Mouse (Mus musculus) ES-Bruce4 (cell line): ENCODE results near the gene Tekt4. TPM values are rescaled to one million over a fixed set of nuclear protein-coding genes. Genes with fewer than 3 reads are reported as not detected.

ENCODE experiments used
- H3K27ac ChIP-seq: 2 replicates; pipeline ENCODE4 v1.5.1; 2012; ENCODE audit warnings: low read length, inconsistent platforms; ENCODE audit not compliant: insufficient read depth
- H3K27me3 ChIP-seq: 2 replicates; pipeline ENCODE4 v1.6.1; 2012; ENCODE audit warnings: mild to moderate bottlenecking, low read length, inconsistent platforms; ENCODE audit not compliant: control insufficient read depth, poor library complexity, insufficient read depth, severe bottlenecking
- H3K36me3 ChIP-seq: 2 replicates; pipeline ENCODE4 v1.6.1; 2012; ENCODE audit warnings: inconsistent platforms, mild to moderate bottlenecking, low read length, moderate library complexity; ENCODE audit not compliant: control insufficient read depth, poor library complexity, insufficient read depth, severe bottlenecking
- H3K4me1 ChIP-seq: one replicate; pipeline ENCODE4 v1.8.1; 2011; ENCODE audit warnings: low read length; ENCODE audit not compliant: control insufficient read depth, insufficient read depth
- H3K4me3 ChIP-seq: 2 replicates; pipeline ENCODE4 v1.5.1; 2011; ENCODE audit warnings: low read depth, mild to moderate bottlenecking, low read length
- H3K9ac ChIP-seq: 2 replicates; pipeline ENCODE4 v1.6.1; 2012; ENCODE audit warnings: low read depth, mild to moderate bottlenecking, inconsistent platforms; ENCODE audit not compliant: poor library complexity, severe bottlenecking
- H3K9me3 ChIP-seq: replicated peaks from 2 replicates; pipeline ENCODE4 v1.6.1; 2012; ENCODE audit warnings: mild to moderate bottlenecking, low read length, inconsistent platforms; ENCODE audit not compliant: control insufficient read depth, poor library complexity, insufficient read depth, severe bottlenecking
- CTCF ChIP-seq: IDR thresholded peaks from one replicate; pipeline ENCODE4 v1.8.1; 2011; ENCODE audit warnings: low read depth, low read length
- EP300 ChIP-seq: IDR thresholded peaks from 2 replicates; pipeline ENCODE4 v1.6.1; 2011; ENCODE audit warnings: low read depth, low read length; ENCODE audit not compliant: insufficient read depth
- POLR2A ChIP-seq: IDR thresholded peaks from one replicate; pipeline ENCODE4 v1.8.1; 2011; ENCODE audit warnings: low read length; ENCODE audit not compliant: insufficient read depth
- polyA plus RNA-seq: library from polyadenylated mRNA; stranded (reverse); fragments of >200 nt; gene quantifications from 2 replicates; pipeline ENCODE4 v1.2.4, GENCODE M21; 2011; ENCODE audit warnings: low read depth; ENCODE audit not compliant: missing spikeins, insufficient read depth, insufficient read length

Gene Tekt4
- polyA plus RNA-seq, 1 experiment, result not detected

DNA sequence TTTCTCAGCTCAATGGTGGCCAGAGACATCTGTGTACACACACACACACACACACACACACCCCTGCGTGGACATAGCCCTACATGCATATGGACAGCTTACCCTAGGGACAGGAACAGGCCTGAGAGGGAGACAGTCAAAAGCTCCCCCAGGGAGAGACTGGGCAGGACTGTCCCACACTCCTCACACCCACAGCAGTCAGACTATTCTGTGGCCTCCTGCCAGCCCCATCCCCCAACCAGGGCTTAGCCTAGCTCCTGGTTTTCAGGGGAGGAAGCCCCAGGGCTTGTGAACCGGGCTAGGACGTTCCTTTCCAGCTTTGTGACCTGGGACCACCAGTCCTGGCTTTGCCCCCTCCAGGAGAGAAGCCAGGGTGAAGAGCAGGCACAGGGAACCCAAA lies 38.2 kb upstream of the Tekt4 start:
- no peak overlapping the region for H3K4me3 ChIP-seq
- H3K9ac ChIP-seq, result no peak overlapping the region
- H3K4me1 ChIP-seq, result no peaks in the 10 kb centered on the region

DNA sequence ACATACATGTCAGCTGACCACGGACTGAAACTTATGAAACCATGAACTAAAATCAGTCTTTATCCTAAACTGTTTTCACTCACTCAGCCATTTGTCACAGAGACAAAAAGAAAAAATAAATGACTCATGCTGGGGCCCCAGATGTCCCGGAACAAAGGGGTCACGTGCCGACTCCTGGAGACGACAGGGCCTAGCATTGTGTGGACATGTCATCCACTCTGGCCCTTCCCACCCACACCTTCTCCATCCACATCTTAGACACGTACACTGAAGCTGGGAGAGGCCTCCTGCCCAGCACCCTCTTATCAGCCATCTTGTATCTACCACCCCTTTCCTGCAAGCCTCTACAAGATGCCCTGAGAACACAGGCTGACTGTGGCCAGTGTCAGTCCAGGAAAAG lies 36.4 kb upstream of the Tekt4 start:
- TF ChIP-seq EP300 (no peak), POLR2A (no peak), CTCF (no peak)

More for the DNA sequence above, 38.2 kb upstream of the Tekt4 start:
- H3K27me3 ChIP-seq, result no peaks in the 10 kb centered on the region
- no peak overlapping the region for H3K27ac ChIP-seq
- H3K36me3 ChIP-seq, result no peaks in the 10 kb centered on the region
- TF ChIP-seq POLR2A (no peak), CTCF (no peak)
- no peaks in the 10 kb centered on the region for H3K9me3 ChIP-seq

DNA sequence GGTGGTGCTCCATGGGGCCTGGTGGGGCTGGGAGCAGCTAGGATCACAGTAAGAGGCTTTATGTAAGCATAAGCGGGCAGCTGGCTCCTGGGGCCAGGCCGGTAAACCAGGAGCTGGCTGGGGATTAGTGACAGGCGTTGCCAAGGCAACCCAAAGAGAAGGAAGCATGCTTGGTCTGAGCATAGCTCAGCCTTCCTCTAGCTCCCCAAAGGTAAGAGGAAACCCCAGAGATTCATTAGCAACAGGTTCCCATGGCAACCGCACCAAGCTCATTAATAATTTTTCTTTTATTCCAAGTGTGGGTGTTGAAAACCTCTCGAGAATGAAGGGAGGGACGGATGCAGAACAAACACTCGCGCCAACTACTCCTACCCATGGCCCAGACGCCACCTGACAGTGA lies 35.5 kb upstream of the Tekt4 start:
- H3K9me3 ChIP-seq, result no peaks in the 10 kb centered on the region
- no peak for TF ChIP-seq POLR2A
- no peak for TF ChIP-seq CTCF
- no peak for TF ChIP-seq EP300
- H3K4me3 ChIP-seq, result no peak overlapping the region
- H3K36me3 ChIP-seq, result no peaks in the 10 kb centered on the region
- H3K27me3 ChIP-seq, result no peaks in the 10 kb centered on the region
- H3K9ac ChIP-seq, result no peak overlapping the region
- no peak overlapping the region for H3K27ac ChIP-seq
- no peaks in the 10 kb centered on the region for H3K4me1 ChIP-seq

More for the DNA sequence above, 36.4 kb upstream of the Tekt4 start:
- H3K4me1 ChIP-seq, result no peaks in the 10 kb centered on the region
- no peak overlapping the region for H3K4me3 ChIP-seq
- H3K27ac ChIP-seq, result no peak overlapping the region
- H3K36me3 ChIP-seq, result no peaks in the 10 kb centered on the region
- H3K9me3 ChIP-seq, result no peaks in the 10 kb centered on the region
- no peaks in the 10 kb centered on the region for H3K27me3 ChIP-seq
- H3K9ac ChIP-seq, result no peak overlapping the region

DNA sequence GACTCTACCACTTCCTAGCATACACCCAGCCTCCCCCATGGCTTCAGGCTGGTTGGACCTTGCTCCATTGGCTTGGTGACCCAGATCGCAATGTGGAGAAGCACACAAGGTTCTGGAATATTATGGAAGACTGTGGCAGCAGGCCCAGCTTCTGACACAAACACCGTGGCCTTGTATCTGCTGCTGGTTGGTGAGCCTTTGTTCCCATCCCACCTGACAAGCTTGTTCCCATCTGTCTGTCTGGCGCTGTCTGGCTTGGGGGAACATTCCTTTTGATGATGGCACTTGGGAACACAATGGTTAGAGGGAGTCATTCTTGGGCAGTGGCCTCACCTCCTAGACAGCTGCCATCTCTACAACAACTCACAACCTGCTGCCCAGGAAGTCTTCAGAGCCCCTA lies 33.4 kb upstream of the Tekt4 start:
- Histone ChIP-seq H3K27ac (no peak overlapping the region), H3K9ac (no peak overlapping the region), H3K4me1 (no peaks in the 10 kb centered on the region), H3K27me3 (no peaks in the 10 kb centered on the region), H3K36me3 (no peaks in the 10 kb centered on the region), H3K9me3 (no peaks in the 10 kb centered on the region), H3K4me3 (no peak overlapping the region)
- TF ChIP-seq POLR2A, result no peak
- no peak for TF ChIP-seq CTCF
- no peak for TF ChIP-seq EP300

DNA sequence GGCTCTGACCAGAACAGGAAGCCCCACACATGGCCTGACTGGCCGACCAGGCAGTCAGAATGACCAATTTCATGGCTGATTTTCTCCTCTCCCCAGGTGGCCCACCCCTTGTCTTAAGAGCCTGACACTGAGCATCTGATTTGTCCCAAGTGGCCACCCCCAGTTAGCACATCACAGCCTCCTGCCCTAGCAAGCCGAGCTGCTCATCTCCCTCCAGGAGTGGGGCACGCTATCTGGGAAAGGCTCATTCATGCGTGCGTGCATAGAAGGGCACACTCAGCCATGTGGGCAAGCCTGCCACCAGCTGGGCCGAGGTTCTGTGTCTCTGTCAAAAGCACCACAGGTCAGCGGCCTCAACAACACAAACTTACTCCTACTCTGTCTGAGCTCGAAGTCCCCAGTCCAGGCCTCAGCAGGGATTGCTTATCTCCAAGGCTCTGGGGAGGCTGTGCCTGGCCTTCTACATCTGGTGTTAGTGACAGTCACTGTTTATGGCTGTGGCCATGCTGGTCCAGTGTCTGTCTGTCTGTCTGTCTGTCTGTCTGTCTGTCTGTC lies 29.8 kb upstream of the Tekt4 start:
- no peaks in the 10 kb centered on the region for H3K36me3 ChIP-seq
- TF ChIP-seq EP300 (no peak), POLR2A (no peak), CTCF (no peak)
- H3K4me3 ChIP-seq, result no peak overlapping the region
- H3K9me3 ChIP-seq, result no peaks in the 10 kb centered on the region
- H3K9ac ChIP-seq, result no peak overlapping the region
- no peaks in the 10 kb centered on the region for H3K27me3 ChIP-seq
- no peaks in the 10 kb centered on the region for H3K4me1 ChIP-seq
- no peak overlapping the region for H3K27ac ChIP-seq

DNA sequence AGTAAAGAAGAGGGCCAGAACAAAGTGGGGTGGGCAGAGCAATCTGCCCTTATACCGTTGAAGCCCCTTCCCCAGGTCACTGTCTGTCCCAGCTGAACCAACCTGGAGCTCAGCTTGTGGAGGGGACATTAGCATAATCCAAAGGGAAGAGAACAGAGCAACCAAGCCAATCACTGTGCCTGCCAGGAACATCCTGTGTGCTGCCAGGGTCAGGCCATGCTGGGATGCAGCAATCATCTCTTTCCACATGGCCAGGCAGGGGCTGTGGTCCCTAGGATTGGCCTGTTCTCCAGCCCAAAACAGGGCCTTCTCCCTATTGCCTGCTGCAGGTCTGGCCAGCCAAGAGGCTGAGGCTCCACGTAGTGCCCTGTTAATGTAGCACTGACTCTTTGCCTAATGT lies 28.4 kb upstream of the Tekt4 start:
- Histone ChIP-seq H3K9me3 (no peaks in the 10 kb centered on the region), H3K27me3 (no peaks in the 10 kb centered on the region), H3K27ac (no peak overlapping the region), H3K9ac (no peak overlapping the region), H3K4me1 (no peaks in the 10 kb centered on the region), H3K36me3 (no peaks in the 10 kb centered on the region), H3K4me3 (no peak overlapping the region)
- no peak for TF ChIP-seq CTCF
- no peak for TF ChIP-seq EP300
- no peak for TF ChIP-seq POLR2A
